Mouse (Mus musculus): ENCODE data around the gene Pde1a.

GRCm38 (mm10) chr2:80074046-80074445 is 55.2 kb downstream of the Pde1a start:
- TF ChIP-seq POLR2A (IDR thresholded peaks at IDR 0.05; ENCODE audit: borderline replicate concordance, extremely low read depth, insufficient read depth, insufficient read length, poor library complexity, severe bottlenecking): no peak
- TF ChIP-seq CTCF (IDR thresholded peaks at IDR 0.05; ENCODE audit: borderline replicate concordance, extremely low read depth, insufficient read depth, insufficient read length): no peak

Measured in brain, embryonic 14.5 days (tissue).